Mouse (Mus musculus) limb, embryonic 10.5 days (tissue): ENCODE results near the gene Cda. TPM values are rescaled to one million over a fixed set of nuclear protein-coding genes. Genes with fewer than 3 reads are reported as not detected.

Experiments
- DNase-seq: peaks from one replicate; pipeline ENCODE4 v3.0.0-alpha.2; 2017; ENCODE audit warnings: low spot score
- H3K27ac ChIP-seq: fragments of 300-500 bp; sonication (generic); 2 replicates; pipeline ENCODE4 v1.5.1; 2016; ENCODE audit warnings: mild to moderate bottlenecking
- H3K27me3 ChIP-seq: fragments of 300-500 bp; sonication (generic); 2 replicates; pipeline ENCODE4 v1.6.1; 2016; ENCODE audit warnings: low read depth, mild to moderate bottlenecking; ENCODE audit not compliant: poor library complexity, severe bottlenecking
- H3K36me3 ChIP-seq: fragments of 300-500 bp; sonication (generic); 2 replicates; pipeline ENCODE4 v1.6.1; 2016; ENCODE audit warnings: mild to moderate bottlenecking, moderate library complexity
- H3K4me1 ChIP-seq: fragments of 300-500 bp; sonication (generic); 2 replicates; pipeline ENCODE4 v1.6.1; 2016
- H3K4me3 ChIP-seq: fragments of 300-500 bp; sonication (generic); 2 replicates; pipeline ENCODE4 v1.5.1; 2016; ENCODE audit warnings: mild to moderate bottlenecking, moderate library complexity
- H3K9me3 ChIP-seq: fragments of 300-500 bp; sonication (generic); replicated peaks from 2 replicates; pipeline ENCODE4 v1.6.1; 2016; ENCODE audit warnings: mild to moderate bottlenecking
- WGBS: fragments of 180-500 bp; shearing (Covaris S2); methylation state at CpG from one replicate; pipeline ENCODE4 v1.1.7; 2016; 5-methylcytosine and 5-hydroxymethylcytosine counted together
- polyA plus RNA-seq: library from polyadenylated mRNA; unstranded; fragments of >200 nt; fragmentation: Nextera tagmentation; extraction: Ambion mirVana; gene quantifications from 2 replicates; pipeline ENCODE4 v1.2.1, GENCODE M21; 2016

The Cda gene
- polyA plus RNA-seq, 1 experiment from 2014 or later, result 4.1 TPM

GRCm38 (mm10) chr4:138393703-138394102 is 25.9 kb upstream of the Cda start:
- Histone ChIP-seq H3K27me3 (peaks cover 85% of the 10 kb centered on the region), H3K4me3 (no peak overlapping the region), H3K9me3 (no peaks in the 10 kb centered on the region), H3K4me1 (peaks cover 22% of the 10 kb centered on the region), H3K27ac (no peak overlapping the region), H3K36me3 (no peaks in the 10 kb centered on the region)
- no peak for DNase-seq
- WGBS, result 71% methylated on average over 7 of the region's 7 CpGs

GRCm38 (mm10) chr4:138383789-138384188 is 16.0 kb upstream of the Cda start:
- no peak for DNase-seq
- no peak overlapping the region for H3K4me3 ChIP-seq
- 53% methylated on average over 4 of the region's 4 CpGs for WGBS

GRCm38 (mm10) chr4:138382462-138382861 is 14.7 kb upstream of the Cda start:
- DNase-seq, result no peak
- no peaks in the 10 kb centered on the region for H3K9me3 ChIP-seq
- 78% methylated on average over 6 of the region's 6 CpGs for WGBS
- H3K27me3 ChIP-seq, result peaks cover 14% of the 10 kb centered on the region
- no peak overlapping the region for H3K27ac ChIP-seq
- no peak overlapping the region for H3K4me3 ChIP-seq
- no peaks in the 10 kb centered on the region for H3K36me3 ChIP-seq
- H3K4me1 ChIP-seq, result no peaks in the 10 kb centered on the region

More at GRCm38 (mm10) chr4:138383789-138384188, 16.0 kb upstream of the Cda start:
- H3K9me3 ChIP-seq, result no peaks in the 10 kb centered on the region
- no peaks in the 10 kb centered on the region for H3K36me3 ChIP-seq
- no peaks in the 10 kb centered on the region for H3K4me1 ChIP-seq
- H3K27ac ChIP-seq, result no peak overlapping the region
- peaks cover 14% of the 10 kb centered on the region for H3K27me3 ChIP-seq

GRCm38 (mm10) chr4:138380132-138380689 is 12.4 kb upstream of the Cda start:
- Histone ChIP-seq H3K4me3 (no peak overlapping the region), H3K4me1 (no peaks in the 10 kb centered on the region), H3K27me3 (peaks cover 14% of the 10 kb centered on the region), H3K27ac (no peak overlapping the region), H3K36me3 (no peaks in the 10 kb centered on the region), H3K9me3 (no peaks in the 10 kb centered on the region)
- 70% methylated on average over 10 of the region's 10 CpGs for WGBS
- DNase-seq, result no peak

GRCm38 (mm10) chr4:138379091-138379840 is 11.5 kb upstream of the Cda start:
- no peaks in the 10 kb centered on the region for H3K4me1 ChIP-seq
- H3K4me3 ChIP-seq, result no peak overlapping the region
- no peaks in the 10 kb centered on the region for H3K9me3 ChIP-seq
- no peak overlapping the region for H3K27ac ChIP-seq
- no peaks in the 10 kb centered on the region for H3K36me3 ChIP-seq
- H3K27me3 ChIP-seq, result peaks cover 14% of the 10 kb centered on the region
- DNase-seq, result peak; percentile 57
- 69% methylated on average over 14 of the region's 14 CpGs for WGBS

- 56% methylated on average over 6 of the region's 6 CpGs for WGBS
These were observed 9.7 kb upstream of the Cda start for GRCm38 (mm10) chr4:138377526-138377925.

GRCm38 (mm10) chr4:138375117-138375516 is 7.3 kb upstream of the Cda start:
- no peak overlapping the region for H3K27ac ChIP-seq
- H3K27me3 ChIP-seq, result peaks cover 1% of the 10 kb centered on the region; the same call in 1 of the 2 replicates
- 87% methylated on average over 3 of the region's 3 CpGs for WGBS
- H3K4me1 ChIP-seq, result no peaks in the 10 kb centered on the region
- no peaks in the 10 kb centered on the region for H3K9me3 ChIP-seq
- no peak overlapping the region for H3K4me3 ChIP-seq
- H3K36me3 ChIP-seq, result no peaks in the 10 kb centered on the region
- no peak for DNase-seq

More at GRCm38 (mm10) chr4:138377526-138377925, 9.7 kb upstream of the Cda start:
- Histone ChIP-seq H3K4me3 (no peak overlapping the region), H3K27ac (no peak overlapping the region), H3K4me1 (no peaks in the 10 kb centered on the region), H3K27me3 (peaks cover 14% of the 10 kb centered on the region), H3K9me3 (no peaks in the 10 kb centered on the region), H3K36me3 (no peaks in the 10 kb centered on the region)
- DNase-seq, result peak; percentile 53

- no peaks in the 10 kb centered on the region for H3K36me3 ChIP-seq
- no peak overlapping the region for H3K4me3 ChIP-seq
- no peak for DNase-seq
- no peak overlapping the region for H3K27ac ChIP-seq
- H3K9me3 ChIP-seq, result no peaks in the 10 kb centered on the region
- peaks cover 16% of the 10 kb centered on the region for H3K4me1 ChIP-seq
- H3K27me3 ChIP-seq, result peaks cover 26% of the 10 kb centered on the region
- 80% methylated on average over 5 of the region's 5 CpGs for WGBS
These were observed 3.3 kb upstream of the Cda start for GRCm38 (mm10) chr4:138370996-138371516.

GRCm38 (mm10) chr4:138368498-138369260 is 887 bp upstream of the Cda start:
- Histone ChIP-seq H3K4me3 (no peak overlapping the region), H3K4me1 (peaks cover 16% of the 10 kb centered on the region), H3K9me3 (no peaks in the 10 kb centered on the region), H3K36me3 (no peaks in the 10 kb centered on the region), H3K27ac (0 out of 2 replicates have a peak overlapping the region, but pooled peaks have one; percentile 19), H3K27me3 (peaks cover 29% of the 10 kb centered on the region)
- 82% methylated on average over 12 of the region's 12 CpGs for WGBS
- no peak for DNase-seq

- H3K27me3 ChIP-seq, result peaks cover 37% of the 10 kb centered on the region
- H3K36me3 ChIP-seq, result no peaks in the 10 kb centered on the region
- H3K27ac ChIP-seq, result no peak overlapping the region
- H3K4me1 ChIP-seq, result peaks cover 18% of the 10 kb centered on the region
- DNase-seq, result no peak
- H3K4me3 ChIP-seq, result no peak overlapping the region
- 81% methylated on average over 2 of the region's 2 CpGs for WGBS
- no peaks in the 10 kb centered on the region for H3K9me3 ChIP-seq
These were observed 1.2 kb downstream of the Cda start for GRCm38 (mm10) chr4:138366561-138366960.

GRCm38 (mm10) chr4:138363511-138363910 is 4.3 kb downstream of the Cda start:
- Histone ChIP-seq H3K4me3 (no peak overlapping the region), H3K36me3 (no peaks in the 10 kb centered on the region), H3K9me3 (no peaks in the 10 kb centered on the region), H3K4me1 (peaks cover 19% of the 10 kb centered on the region), H3K27me3 (peaks cover 41% of the 10 kb centered on the region), H3K27ac (no peak overlapping the region)
- no peak for DNase-seq
- WGBS, result 78% methylated on average over 5 of the region's 5 CpGs

GRCm38 (mm10) chr4:138362883-138363282 is 4.9 kb downstream of the Cda start:
- WGBS, result 84% methylated on average over 7 of the region's 7 CpGs
- H3K9me3 ChIP-seq, result no peaks in the 10 kb centered on the region
- H3K27me3 ChIP-seq, result peaks cover 40% of the 10 kb centered on the region
- no peak overlapping the region for H3K4me3 ChIP-seq
- no peak for DNase-seq
- peaks cover 14% of the 10 kb centered on the region for H3K4me1 ChIP-seq
- no peaks in the 10 kb centered on the region for H3K36me3 ChIP-seq
- H3K27ac ChIP-seq, result no peak overlapping the region
